Mouse (Mus musculus) spleen, adult 2 months (tissue): Measurements from ENCODE around the gene Slc5a11.

Experiments
- CTCF ChIP-seq: fragments of 200-500 bp; IDR thresholded peaks from 2 replicates; pipeline ENCODE4 v1.5.1; 2011; ENCODE audit warnings: mild to moderate bottlenecking, inconsistent platforms; ENCODE audit not compliant: insufficient read depth, insufficient read length, insufficient replicate concordance; ENCODE audit errors: extremely low read depth
- POLR2A ChIP-seq: fragments of 200-500 bp; IDR thresholded peaks from 2 replicates; pipeline ENCODE4 v1.6.1; 2011; ENCODE audit warnings: low read depth, low read length, inconsistent platforms

GRCm38 (mm10) chr7:123181787-123182701 is 32.5 kb upstream of the Slc5a11 start:
- TF ChIP-seq POLR2A = no peak
- no peak for TF ChIP-seq CTCF
